Mouse (Mus musculus): ENCODE data around the gene 3110021N24Rik.

- no peak for TF ChIP-seq CTCF (IDR thresholded peaks at IDR 0.05; ENCODE audit: borderline replicate concordance, insufficient read depth, low read length)
- TF ChIP-seq POLR2A (IDR thresholded peaks at IDR 0.05; ENCODE audit: low read depth, low read length): no peak
Measured at GRCm38 (mm10) chr4:108803535-108803934, 84.1 kb downstream of the 3110021N24Rik start.

Measured in embryonic fibroblast, embryonic 13.5 days (primary cell).